Mouse (Mus musculus) C2C12 (cell line): ENCODE data around the gene Itgb5.

ENCODE experiments used
- CEBPB ChIP-seq: IDR thresholded peaks from one replicate; pipeline ENCODE4 v1.6.1; 2011; ENCODE audit warnings: low read depth, mild to moderate bottlenecking, control low read depth, moderate library complexity
- CTCF ChIP-seq: IDR thresholded peaks from one replicate; pipeline ENCODE4 v1.5.1; 2011; ENCODE audit not compliant: control insufficient read depth, insufficient read depth, insufficient read length
- MYOD1 ChIP-seq: IDR thresholded peaks from one replicate; pipeline ENCODE4 v1.6.1; 2011; ENCODE audit warnings: low read depth; ENCODE audit not compliant: control insufficient read depth, insufficient read length
- MYOG ChIP-seq: IDR thresholded peaks from one replicate; pipeline ENCODE4 v1.6.1; 2011; ENCODE audit not compliant: control insufficient read depth, insufficient read length; ENCODE audit errors: extremely low read depth
- USF1 ChIP-seq: IDR thresholded peaks from one replicate; pipeline ENCODE4 v1.6.1; 2011; ENCODE audit warnings: low read depth, mild to moderate bottlenecking, control low read depth, moderate library complexity

DNA sequence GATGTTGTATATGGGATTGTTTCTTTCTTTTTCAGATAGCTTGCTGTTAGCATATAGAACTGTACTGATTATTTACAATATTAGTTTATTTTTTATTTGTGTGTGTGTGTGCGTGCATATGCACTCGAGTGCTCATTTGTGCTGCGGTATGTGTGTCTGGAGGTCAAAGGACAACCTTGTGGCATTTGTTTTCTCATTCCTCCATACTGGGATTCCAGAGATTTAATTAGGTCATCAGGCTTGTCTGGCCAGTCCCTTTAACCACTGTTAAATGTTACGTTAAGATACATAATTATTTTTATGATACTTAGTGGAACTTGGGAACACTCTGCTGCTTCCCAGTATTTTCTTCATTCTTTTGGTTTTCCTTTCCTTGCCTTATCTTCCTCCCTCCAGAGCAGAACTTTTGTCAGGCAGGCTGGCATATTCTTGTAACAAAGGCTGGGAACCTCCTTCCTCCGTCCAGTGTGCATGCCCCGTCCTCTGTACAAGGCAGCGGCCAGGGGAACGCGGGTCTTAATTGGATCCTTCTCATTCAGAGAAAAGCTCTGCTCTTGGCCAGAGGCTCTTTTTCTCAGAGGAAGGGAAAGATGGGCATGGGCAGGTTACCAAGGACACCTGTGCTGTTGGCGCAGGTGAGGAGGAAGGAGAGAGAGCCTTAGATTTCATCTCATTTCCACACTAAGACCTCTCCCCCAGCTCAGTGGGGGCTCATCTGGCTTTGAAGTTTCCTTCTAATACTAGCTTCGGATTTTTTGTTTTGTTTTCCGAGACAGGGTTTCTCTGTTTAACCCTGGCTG, 12.8 kb downstream of the Itgb5 start:
- TF ChIP-seq CTCF (no peak), MYOG (no peak), CEBPB (no peak), MYOD1 (no peak), USF1 (no peak)
